Mouse (Mus musculus): ENCODE measurements around the gene Crtc3.

Gene Crtc3

GRCm38 (mm10) chr7:80685639-80686038 lies 3.0 kb downstream of the Crtc3 start:
- DNase-seq (ENCODE audit: extremely low spot score, low read depth, low spot score): no peak

DNA sequence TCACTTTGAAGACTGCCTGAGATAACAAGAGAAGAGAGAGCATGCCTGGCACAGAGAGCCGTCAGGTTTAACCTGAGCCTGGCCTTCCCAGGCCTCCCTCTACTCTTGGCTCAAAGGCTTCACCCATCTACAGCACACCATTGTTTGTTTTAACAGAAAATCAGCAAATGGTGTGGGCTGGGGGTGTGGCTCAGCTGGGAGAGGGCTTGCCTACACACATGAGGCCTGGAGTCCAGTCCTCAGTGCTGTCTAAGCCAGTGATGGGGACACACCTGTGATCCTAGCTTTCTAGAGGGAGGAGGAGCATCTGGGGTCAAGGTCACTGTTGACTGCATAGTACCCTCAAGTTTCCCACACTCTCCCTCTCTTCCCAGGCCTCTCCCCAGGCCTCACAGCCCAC lies 6.0 kb downstream of the Crtc3 start:
- no peak for DNase-seq (ENCODE audit: extremely low spot score, low read depth, low spot score)

DNA sequence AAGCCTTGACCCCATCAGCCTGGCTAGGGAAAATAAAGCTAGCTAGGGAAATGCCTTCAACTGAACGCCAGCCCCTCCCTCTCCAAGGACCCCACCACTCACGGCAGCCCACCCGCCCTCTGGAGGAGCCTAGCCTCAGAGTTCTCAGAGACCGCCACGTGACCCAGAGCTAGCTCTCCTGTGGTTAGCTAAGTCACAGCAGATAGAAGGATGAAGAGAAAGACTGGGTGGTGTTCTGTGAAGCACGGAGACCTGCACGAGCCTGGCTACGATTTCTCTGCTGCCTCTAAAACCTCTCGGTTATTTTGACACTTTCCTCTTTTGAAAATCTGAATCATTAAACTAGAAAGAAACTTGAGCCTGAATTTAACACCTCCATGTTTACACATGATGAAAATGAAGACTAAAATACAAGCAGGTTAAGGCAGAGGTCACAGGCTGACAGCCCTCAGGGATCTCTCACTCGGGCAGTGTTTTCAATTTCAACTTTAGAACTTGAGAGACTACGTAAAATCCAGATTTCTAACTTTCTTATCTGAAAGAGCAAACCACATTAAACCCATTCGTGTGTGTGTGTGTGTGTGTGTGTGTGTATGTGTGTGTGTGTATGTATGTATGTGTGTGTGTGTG lies 8.3 kb downstream of the Crtc3 start:
- no peak for DNase-seq (ENCODE audit: extremely low spot score, low read depth, low spot score)

DNA sequence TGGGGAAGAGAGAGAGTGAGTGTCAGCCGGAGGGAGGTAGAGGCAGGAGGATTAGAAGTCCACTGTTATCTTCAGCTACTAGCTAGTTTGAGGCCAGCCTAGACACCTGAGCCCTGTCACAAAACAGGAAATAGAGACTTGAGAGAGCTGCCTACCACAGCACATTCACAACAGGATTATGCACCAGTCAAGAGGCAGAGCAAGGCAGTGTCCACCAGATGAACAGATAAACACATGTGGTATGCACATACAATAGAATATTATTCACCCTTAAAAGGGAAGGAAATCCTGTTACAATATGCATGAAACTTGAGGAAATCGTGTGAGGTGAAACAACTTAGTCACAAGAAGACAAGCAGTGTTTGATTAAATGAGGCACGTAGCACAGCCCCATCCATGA lies 16.4 kb downstream of the Crtc3 start:
- no peak for DNase-seq (ENCODE audit: extremely low spot score, low read depth, low spot score)

- DNase-seq (ENCODE audit: extremely low spot score, low read depth, low spot score): no peak
Measured at GRCm38 (mm10) chr7:80670889-80671288, 17.8 kb downstream of the Crtc3 start.

GRCm38 (mm10) chr7:80667190-80667589 lies 21.5 kb downstream of the Crtc3 start:
- no peak for DNase-seq (ENCODE audit: extremely low spot score, low read depth, low spot score)

DNA sequence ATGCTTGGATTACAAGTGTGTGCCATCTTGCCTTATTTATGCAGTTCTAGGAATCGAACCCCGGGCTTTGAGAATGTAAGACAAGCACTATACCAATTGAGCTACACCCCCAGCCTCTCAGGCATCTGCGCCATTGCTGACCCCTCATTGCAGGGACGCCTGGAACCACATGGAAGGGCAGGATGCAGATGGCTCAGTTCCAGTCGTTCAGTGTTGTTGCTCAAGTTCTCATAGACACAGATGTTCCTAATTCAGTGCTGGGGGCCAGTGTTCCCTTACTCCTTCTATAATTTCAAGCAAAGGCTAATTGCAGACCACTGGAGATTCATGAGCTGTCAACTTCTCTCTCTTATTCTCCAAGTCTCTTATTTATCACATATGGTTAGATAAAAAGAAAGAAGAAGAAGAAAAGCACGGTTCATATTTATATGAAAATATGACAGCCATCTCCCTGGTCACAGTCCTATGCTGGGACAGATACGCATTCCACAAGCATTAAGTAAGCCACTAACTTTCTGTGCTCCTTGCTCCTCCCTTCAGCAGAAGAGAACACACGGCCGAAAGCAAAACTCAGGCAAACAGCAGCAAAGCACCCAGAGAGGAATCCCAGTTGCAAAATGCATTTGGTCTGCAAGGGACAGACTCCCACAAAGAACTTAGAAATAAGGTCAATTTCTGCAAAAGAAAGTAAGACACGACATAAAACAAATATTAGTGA lies 22.3 kb downstream of the Crtc3 start:
- DNase-seq (ENCODE audit: extremely low spot score, low read depth, low spot score): no peak

DNA sequence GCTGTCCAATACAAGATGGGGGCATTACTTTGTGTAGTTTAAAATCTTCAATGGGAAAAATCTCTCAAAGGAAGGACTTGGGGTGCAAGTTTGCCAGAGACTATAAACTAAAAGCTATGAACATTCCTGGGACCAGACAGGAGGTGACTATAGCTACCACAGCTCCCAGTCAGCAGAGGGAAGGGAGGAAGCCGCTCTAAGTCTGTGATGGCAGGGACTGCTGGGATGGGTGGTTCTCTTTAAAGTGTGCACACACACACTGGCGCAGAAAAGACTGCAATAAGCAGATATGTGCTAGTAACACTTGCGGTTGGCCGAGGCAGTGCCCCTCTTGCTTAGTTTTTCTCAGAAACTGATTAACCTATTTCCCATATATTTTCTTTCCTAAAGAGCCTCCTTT lies 27.6 kb downstream of the Crtc3 start:
- DNase-seq (ENCODE audit: extremely low spot score, low read depth, low spot score): no peak

DNA sequence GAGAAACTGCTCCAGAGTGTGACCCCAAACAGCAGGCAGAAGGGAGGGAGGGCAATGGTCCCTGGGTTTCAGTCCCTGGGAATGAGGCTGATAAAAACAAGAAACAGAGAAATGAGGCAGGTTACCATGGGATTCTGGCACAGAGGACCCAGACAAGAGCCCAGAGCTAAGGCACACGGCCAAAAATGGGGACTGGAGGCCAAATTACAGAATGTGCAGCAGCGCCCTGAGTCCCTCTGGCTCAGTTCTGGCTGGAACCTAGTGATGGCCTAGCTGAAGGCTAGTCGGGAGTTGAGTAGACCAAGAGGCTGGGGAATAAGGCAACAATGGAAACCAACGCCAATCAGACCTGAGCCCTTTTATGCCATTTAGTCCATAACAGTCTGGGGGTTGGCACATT lies 28.1 kb downstream of the Crtc3 start:
- no peak for DNase-seq (ENCODE audit: extremely low spot score, low read depth, low spot score)

DNA sequence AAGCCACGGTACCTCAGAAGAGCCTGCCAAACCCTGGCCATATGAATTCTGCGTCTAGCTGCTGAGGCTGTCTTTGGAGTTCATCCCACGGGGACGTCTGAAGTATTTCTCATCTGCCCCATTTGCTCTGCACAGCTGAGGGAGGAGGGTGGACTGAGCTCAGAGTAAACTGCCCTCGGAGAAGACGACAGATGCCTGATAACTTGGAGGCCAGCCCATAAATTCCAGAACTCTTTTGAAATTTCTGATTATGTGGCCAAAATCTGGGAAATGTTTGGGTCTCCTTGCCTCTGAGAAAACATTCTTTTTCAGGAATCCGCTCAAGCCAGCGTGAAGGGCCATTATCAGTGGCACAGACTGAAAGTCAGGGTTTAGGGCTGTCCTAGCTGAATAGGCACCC lies 30.8 kb downstream of the Crtc3 start:
- no peak for DNase-seq (ENCODE audit: extremely low spot score, low read depth, low spot score)

DNA sequence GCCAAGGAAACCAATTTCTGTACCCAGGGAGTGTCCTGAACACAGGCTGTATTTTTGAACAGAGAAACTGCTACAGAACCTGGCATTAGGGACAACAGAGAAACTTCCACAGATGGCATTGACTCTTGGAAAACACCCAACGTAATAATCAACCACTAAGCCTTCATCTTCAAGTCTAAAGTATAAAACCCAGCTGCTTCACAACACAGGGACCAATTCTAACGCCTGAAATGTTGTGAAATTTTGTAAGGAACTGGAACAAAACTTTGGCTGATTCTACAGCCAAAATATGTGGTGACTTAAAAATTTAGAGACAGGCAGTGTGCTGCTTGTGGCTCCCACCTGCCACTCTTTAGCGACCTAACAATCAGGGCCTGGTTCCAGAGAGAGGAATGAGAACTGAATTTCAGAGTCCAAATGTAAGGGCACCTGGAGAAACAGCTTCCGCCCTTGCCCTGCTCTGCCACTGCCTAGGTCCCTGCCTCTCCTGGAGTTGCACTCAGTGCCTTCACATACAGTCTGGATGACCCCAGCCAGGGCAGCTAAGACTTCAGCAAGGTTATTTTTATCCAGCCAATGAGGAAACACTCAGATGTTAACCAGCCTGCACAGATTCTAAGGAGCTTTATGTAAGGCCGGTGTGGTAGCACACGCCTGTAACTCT lies 33.2 kb downstream of the Crtc3 start:
- DNase-seq (ENCODE audit: extremely low spot score, low read depth, low spot score): no peak

DNA sequence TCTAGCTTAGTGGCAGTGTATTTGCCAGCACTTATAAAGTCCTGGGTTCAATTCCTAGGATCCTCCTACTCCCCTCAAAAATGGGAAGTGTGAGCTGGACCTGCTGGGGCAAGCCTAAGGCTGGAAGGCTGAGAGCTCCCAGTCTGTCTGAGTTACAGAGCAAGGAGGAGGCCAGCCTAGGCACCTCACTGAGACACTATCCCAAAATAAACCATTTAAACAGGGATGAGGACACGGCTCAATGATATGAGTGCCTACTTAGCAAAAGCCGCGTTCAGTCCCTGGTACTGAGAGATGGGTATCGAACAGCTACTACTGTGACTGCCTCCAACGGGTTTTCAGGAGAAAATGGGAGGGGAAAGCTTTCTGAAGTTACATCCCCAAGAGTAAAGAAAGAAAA lies 33.8 kb downstream of the Crtc3 start:
- DNase-seq (ENCODE audit: extremely low spot score, low read depth, low spot score): no peak

GRCm38 (mm10) chr7:80654393-80654792 lies 34.3 kb downstream of the Crtc3 start:
- no peak for DNase-seq (ENCODE audit: extremely low spot score, low read depth, low spot score)

- no peak for DNase-seq (ENCODE audit: extremely low spot score, low read depth, low spot score)
Measured at GRCm38 (mm10) chr7:80653971-80654370, 34.7 kb downstream of the Crtc3 start.

DNA sequence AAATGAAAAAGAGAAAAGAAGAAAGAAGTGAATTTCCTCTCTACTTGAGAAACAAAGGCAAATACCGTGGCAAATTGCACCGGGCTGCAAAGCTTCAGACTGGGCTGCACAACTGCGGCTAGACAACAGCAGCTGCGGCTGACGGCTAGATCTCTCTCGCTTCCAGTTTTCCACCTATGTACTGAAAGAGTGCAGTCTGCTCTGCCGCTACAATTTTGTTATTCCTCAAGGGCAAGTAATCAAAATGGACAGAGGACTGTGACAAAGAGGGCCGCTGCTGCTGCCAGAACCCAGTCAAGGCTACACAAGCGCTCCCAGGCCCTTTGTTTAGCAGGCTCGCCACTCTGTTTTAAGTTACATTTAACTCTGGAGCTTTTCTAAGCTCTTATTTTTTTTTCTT lies 35.6 kb downstream of the Crtc3 start:
- DNase-seq (ENCODE audit: extremely low spot score, low read depth, low spot score): no peak

DNA sequence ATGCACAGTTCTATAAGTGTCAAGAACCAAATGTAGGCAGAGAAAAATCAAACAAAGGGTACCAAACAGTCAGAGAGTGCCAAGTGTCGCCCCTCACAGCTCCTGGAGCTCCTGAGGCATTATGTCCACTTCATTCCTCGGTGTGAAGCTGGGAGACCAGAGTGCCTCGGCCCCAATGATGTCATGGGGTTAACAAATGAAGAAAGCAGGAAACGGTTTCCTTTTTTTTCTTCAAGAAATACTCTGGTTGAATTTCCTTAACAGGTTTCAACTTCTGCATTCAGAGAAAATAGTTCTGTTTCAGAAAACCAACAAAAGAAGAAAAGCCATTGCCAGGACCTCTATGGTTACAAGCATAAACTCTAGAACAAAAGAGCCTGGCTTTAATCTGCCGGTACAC lies 36.4 kb downstream of the Crtc3 start:
- no peak for DNase-seq (ENCODE audit: extremely low spot score, low read depth, low spot score)

DNA sequence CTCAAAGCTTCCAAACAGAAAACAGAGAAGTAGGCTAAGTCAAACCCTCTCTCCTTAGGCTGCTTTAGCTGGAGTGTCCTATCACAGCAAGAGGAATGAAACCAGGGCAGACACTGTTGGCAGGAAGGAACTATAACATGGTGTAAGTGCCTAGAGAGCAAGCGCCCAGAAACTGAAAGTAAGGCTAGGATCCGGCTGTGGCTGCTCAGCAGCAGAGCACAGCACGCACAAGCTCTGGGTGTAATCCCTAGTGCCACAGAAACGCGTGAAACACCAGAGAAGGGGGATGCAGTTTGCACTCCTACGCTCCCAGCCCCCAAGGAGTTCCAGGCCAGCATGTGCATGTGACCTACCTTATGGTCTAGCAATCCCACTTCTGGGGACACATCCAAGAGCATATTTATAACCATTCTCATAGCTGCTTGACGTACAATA lies 41.2 kb downstream of the Crtc3 start:
- no peak for DNase-seq (ENCODE audit: extremely low spot score, low read depth, low spot score)

DNA sequence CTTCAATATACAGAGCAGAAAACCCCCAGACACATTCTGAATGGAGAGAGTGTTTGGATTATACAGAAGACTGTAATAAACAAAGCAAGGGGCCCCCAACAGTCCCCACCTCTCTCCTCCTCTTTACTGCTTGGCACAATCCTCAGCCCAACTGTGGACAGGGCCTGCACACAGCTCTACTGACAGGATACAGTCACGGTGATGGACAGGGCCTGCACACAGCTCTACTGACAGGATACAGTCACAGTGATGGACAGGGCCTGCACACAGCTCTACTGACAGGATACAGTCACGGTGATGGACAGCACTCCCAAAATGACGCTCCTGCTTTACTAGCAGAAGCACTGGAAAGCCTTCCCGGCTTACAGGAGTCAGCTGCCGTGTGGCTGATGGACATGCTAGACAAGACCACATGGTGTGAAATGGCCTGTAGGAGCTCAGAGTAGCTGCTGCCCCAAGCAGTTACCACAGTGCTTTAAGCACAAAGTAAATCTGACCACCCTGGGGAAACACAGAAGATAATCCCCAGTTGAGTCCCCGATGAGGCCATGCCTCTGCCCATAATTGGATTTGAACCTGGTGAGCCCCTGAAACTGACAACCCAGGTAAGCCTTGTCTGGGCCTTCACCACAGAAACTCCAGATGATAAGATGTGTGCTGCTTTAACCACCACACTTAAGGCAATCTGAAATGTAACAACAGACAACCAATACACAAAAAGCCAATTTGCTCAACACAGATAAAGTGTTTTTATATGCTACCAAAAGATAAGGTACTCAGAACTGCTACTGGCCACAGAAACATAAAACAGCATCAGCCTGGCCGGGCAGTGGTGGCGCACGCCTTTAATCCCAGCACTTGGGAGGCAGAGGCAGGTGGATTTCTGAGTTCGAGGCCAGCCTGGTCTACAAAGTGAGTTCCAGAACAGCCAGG lies 42.3 kb downstream of the Crtc3 start:
- DNase-seq (ENCODE audit: extremely low spot score, low read depth, low spot score): no peak

GRCm38 (mm10) chr7:80642976-80643666 lies 45.6 kb downstream of the Crtc3 start:
- DNase-seq (ENCODE audit: extremely low spot score, low read depth, low spot score): no peak

DNA sequence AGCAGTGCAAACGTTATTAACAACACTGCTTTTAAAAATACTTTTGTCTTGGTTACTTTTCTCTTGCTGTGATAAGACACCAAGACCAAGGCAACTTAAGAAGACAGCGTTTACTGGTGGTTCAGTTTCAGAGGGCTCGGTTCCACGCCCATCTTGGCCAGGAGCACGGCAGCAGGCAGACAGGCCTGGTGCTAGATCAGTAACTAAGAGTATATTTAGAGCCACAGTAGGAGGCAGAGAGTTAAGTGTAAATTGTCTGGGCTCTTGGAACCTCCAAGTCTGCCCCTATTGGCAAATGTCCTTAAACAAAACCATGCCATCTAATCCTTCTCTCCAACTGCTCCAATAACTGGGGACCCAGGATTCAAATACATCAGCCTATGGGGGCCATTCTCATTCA lies 46.1 kb downstream of the Crtc3 start:
- no peak for DNase-seq (ENCODE audit: extremely low spot score, low read depth, low spot score)

DNA sequence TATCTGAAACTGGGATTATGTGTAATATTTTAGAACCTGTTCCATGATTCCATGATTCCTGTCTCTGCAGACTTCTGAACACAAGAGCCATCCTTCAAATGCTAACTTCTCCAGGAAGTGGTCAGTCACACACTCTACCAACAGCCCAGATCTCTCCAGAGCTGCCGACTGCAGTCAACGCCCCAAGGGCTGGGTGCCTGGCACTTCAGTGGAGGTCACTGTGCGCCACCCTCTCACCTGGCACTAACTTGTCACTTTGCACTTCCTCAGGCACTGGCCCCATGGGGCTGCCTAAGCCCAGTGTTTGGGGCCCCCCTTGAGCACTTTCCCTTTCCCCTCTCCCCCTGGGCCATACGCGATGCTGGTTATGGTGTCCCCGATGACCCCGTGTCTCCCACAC lies 46.8 kb downstream of the Crtc3 start:
- no peak for DNase-seq (ENCODE audit: extremely low spot score, low read depth, low spot score)
